8 mouse cellular contexts compared by ENCODE assay signal in the genomic region with DNA sequence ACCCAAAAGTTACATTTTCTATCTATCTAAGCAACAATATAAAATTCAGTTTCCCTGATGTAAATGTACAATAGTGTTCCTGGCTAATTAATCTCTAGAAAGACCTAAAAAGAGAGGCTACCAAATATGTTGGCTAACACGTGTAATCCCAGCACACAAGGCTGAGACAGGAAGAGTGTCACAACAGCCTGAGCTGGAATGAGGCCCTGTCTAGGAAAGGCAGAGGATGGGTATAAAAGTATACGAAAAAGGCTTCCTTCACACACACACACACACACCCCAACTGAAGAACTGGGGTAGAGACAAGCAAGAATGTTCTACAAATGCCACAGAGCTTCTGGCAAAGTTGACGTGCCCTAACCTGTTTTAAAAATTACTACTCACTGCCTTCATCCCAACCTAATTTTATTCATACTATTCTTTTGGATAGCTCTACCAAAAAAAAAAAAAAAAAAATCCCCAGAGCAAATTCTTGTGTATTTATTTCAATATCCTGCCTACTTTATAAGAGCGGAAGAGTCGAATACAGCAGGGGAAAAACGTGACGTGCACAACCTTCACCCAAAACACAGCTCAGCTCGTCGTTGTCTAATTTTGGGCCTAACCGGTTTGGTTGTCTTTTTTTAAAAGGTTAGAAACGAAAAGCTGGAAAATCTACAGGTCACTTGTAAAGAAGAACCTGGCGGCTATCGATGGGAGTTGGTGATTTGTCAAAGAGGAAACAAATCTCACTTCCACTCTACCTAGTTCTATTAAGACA. TPM values are rescaled to one million over a fixed set of nuclear protein-coding genes. Genes with fewer than 3 reads are reported as not detected.
DNase-seq lines count a peak whose midpoint lies in the region; ATAC-seq and TF ChIP-seq lines count a peak whose summit lies in the region.

No protein-coding gene starts in this region.

- WGBS in kidney, adult 2 months = 1% methylated on average over 13 of the region's 13 CpGs
- WGBS in limb, embryonic 12.5 days = 12% methylated on average over 13 of the region's 13 CpGs
- WGBS in stomach, embryonic 15.5 days = 4% methylated on average over 13 of the region's 13 CpGs

- peak overlapping the region; percentile 86 for H3K27ac ChIP-seq in kidney, adult 2 months (ENCODE audit: insufficient read depth, low read depth, low read length)
- H3K27ac ChIP-seq in limb, embryonic 12.5 days = peak overlapping the region; percentile 96; the same call in 1 of the 2 replicates
- H3K27ac ChIP-seq in stomach, embryonic 15.5 days = peak overlapping the region; percentile 97

- TF ChIP-seq CTCF in kidney, adult 2 months (conservative IDR thresholded peaks at IDR 0.05; ENCODE audit: insufficient read depth, insufficient read length, low read depth, low read length) = no peak

- DNase-seq in kidney, adult 2 months = no peak
- no peak for DNase-seq in kidney, adult 8-10 months
- no peak for DNase-seq in layer of hippocampus, postnatal 10 days (ENCODE audit: low spot score in 2 of 2)
- no peak for DNase-seq in layer of hippocampus, postnatal 25 days (ENCODE audit: extremely low spot score in 1 of 2, low spot score in 1 of 2)

- no peaks in the 10 kb centered on the region for H3K9me3 ChIP-seq in erythroblast, embryonic 14.5 days (ENCODE audit: control insufficient read depth, low read length)
- H3K9me3 ChIP-seq in limb, embryonic 12.5 days = no peaks in the 10 kb centered on the region
- no peaks in the 10 kb centered on the region for H3K9me3 ChIP-seq in stomach, embryonic 15.5 days

- peak overlapping the region; percentile 65 for H3K4me2 ChIP-seq in limb, embryonic 12.5 days
- peak overlapping the region; percentile 59 for H3K4me2 ChIP-seq in stomach, embryonic 15.5 days

- ATAC-seq in CD4-positive, CD25-positive, alpha-beta regulatory T cell, adult 4 months = peak; percentile 68
- no peak for ATAC-seq in limb, embryonic 12.5 days (ENCODE audit: insufficient number of reproducible peaks, insufficient read depth, low FRiP score, low TSS enrichment, low read depth)
- ATAC-seq in stomach, embryonic 15.5 days (ENCODE audit: insufficient read depth, low FRiP score, low read depth) = no peak

- no peak for TF ChIP-seq POLR2A in kidney, adult 2 months (IDR thresholded peaks at IDR 0.05; ENCODE audit: low read depth, low read length)

- H3K36me3 ChIP-seq in kidney, adult 2 months (ENCODE audit: control insufficient read depth, insufficient read depth, low read length) = no peaks in the 10 kb centered on the region
- H3K36me3 ChIP-seq in erythroblast, embryonic 14.5 days (ENCODE audit: control insufficient read depth) = no peaks in the 10 kb centered on the region; the same call in none of the 2 replicates
- H3K36me3 ChIP-seq in limb, embryonic 12.5 days = peaks cover 7% of the 10 kb centered on the region; the same call in 1 of the 2 replicates
- no peaks in the 10 kb centered on the region for H3K36me3 ChIP-seq in stomach, embryonic 15.5 days

- H3K4me3 ChIP-seq in kidney, adult 2 months (ENCODE audit: insufficient read depth, low read depth, low read length) = peak overlapping the region; percentile 88
- peak overlapping the region; percentile 93 for H3K4me3 ChIP-seq in erythroblast, embryonic 14.5 days (replicated peaks)
- H3K4me3 ChIP-seq in limb, embryonic 12.5 days (replicated peaks) = peak overlapping the region; percentile 97
- peak overlapping the region; percentile 98 for H3K4me3 ChIP-seq in stomach, embryonic 15.5 days (replicated peaks)

- H3K27me3 ChIP-seq in kidney, adult 2 months (replicated peaks; ENCODE audit: control insufficient read depth, insufficient read depth, low read length) = no peaks in the 10 kb centered on the region
- H3K27me3 ChIP-seq in erythroblast, embryonic 14.5 days (ENCODE audit: control insufficient read depth) = no peaks in the 10 kb centered on the region
- no peaks in the 10 kb centered on the region for H3K27me3 ChIP-seq in limb, embryonic 12.5 days
- H3K27me3 ChIP-seq in stomach, embryonic 15.5 days (replicated peaks) = no peaks in the 10 kb centered on the region

- peak overlapping the region; percentile 98 for H3K9ac ChIP-seq in limb, embryonic 12.5 days (replicated peaks)
- peak overlapping the region; percentile 99 for H3K9ac ChIP-seq in stomach, embryonic 15.5 days

- H3K4me1 ChIP-seq in kidney, adult 2 months (ENCODE audit: control insufficient read depth, insufficient read depth, low read length) = peaks cover 25% of the 10 kb centered on the region; the same call in 1 of the 2 replicates
- peaks cover 28% of the 10 kb centered on the region for H3K4me1 ChIP-seq in erythroblast, embryonic 14.5 days (ENCODE audit: control insufficient read depth)
- H3K4me1 ChIP-seq in limb, embryonic 12.5 days (replicated peaks) = peaks cover 11% of the 10 kb centered on the region
- H3K4me1 ChIP-seq in stomach, embryonic 15.5 days = peaks cover 10% of the 10 kb centered on the region

RNA-seq across cellular contexts. Expression of gene Pak2, which starts 1.3 kb away (rescaled TPM):
- polyA plus RNA-seq in kidney, adult 2 months (2012; rRNA removed) = 15.7 and 18.3 TPM in 2 replicates
- 10 to 100 TPM; 65.2 to 77.0 TPM for polyA plus RNA-seq in CD4-positive, CD25-positive, alpha-beta regulatory T cell, adult 4 months (2017; shearing (Covaris generic))
- polyA plus RNA-seq in erythroblast, embryonic 14.5 days (2012) = 0.41 and 0.52 TPM in 2 replicates
- 37.9 and 38.0 TPM in 2 replicates for polyA plus RNA-seq in limb, embryonic 12.5 days (2016; fragmentation: Nextera tagmentation; extraction: Ambion mirVana)
- polyA plus RNA-seq in stomach, embryonic 15.5 days (2015; fragmentation: Nextera tagmentation; extraction: Ambion mirVana) = 33.6 and 36.6 TPM in 2 replicates
- total RNA-seq in layer of hippocampus, postnatal 10 days (2021) = 10 to 100 TPM; 34.6 to 38.0 TPM
- 10 to 100 TPM; 29.9 to 30.6 TPM for total RNA-seq in layer of hippocampus, postnatal 25 days (2021)

RNA-seq across cellular contexts. Expression of gene Pigx, which starts 21.7 kb away (rescaled TPM):
- polyA plus RNA-seq in kidney, adult 2 months (2012; rRNA removed) = 29.0 and 33.2 TPM in 2 replicates
- polyA plus RNA-seq in CD4-positive, CD25-positive, alpha-beta regulatory T cell, adult 4 months (2017; shearing (Covaris generic)) = 100 to 1,000 TPM; 108 to 131 TPM
- 0.18 and 0.22 TPM in 2 replicates for polyA plus RNA-seq in erythroblast, embryonic 14.5 days (2012)
- polyA plus RNA-seq in limb, embryonic 12.5 days (2016; fragmentation: Nextera tagmentation; extraction: Ambion mirVana) = 120 and 124 TPM in 2 replicates
- polyA plus RNA-seq in stomach, embryonic 15.5 days (2015; fragmentation: Nextera tagmentation; extraction: Ambion mirVana) = 89.0 and 91.8 TPM in 2 replicates
- total RNA-seq in layer of hippocampus, postnatal 10 days (2021) = 10 to 100 TPM; 31.6 to 36.3 TPM
- 10 to 100 TPM; 21.9 to 29.5 TPM for total RNA-seq in layer of hippocampus, postnatal 25 days (2021)

RNA-seq across cellular contexts. Expression of gene Cep19, which starts 21.8 kb away (rescaled TPM):
- 17.2 and 18.9 TPM in 2 replicates for polyA plus RNA-seq in kidney, adult 2 months (2012; rRNA removed)
- polyA plus RNA-seq in CD4-positive, CD25-positive, alpha-beta regulatory T cell, adult 4 months (2017; shearing (Covaris generic)) = 10 to 100 TPM; 35.0 to 37.8 TPM
- 0.02 and 0.11 TPM in 2 replicates for polyA plus RNA-seq in erythroblast, embryonic 14.5 days (2012)
- polyA plus RNA-seq in limb, embryonic 12.5 days (2016; fragmentation: Nextera tagmentation; extraction: Ambion mirVana) = 34.1 and 35.9 TPM in 2 replicates
- 26.6 and 27.8 TPM in 2 replicates for polyA plus RNA-seq in stomach, embryonic 15.5 days (2015; fragmentation: Nextera tagmentation; extraction: Ambion mirVana)
- 10 to 100 TPM; 58.9 to 62.3 TPM for total RNA-seq in layer of hippocampus, postnatal 10 days (2021)
- 10 to 100 TPM; 62.9 to 65.4 TPM for total RNA-seq in layer of hippocampus, postnatal 25 days (2021)

Comparison
In these comparisons a context has a peak if more than half of its experiments do, and no peak if none do; other contexts are left out.
1. RNA of gene Pak2, which starts 1.3 kb away (polyA plus RNA-seq): 65.2 to 77.0 TPM in CD4-positive, CD25-positive, alpha-beta regulatory T cell, adult 4 months, 37.9 to 38.0 TPM in limb, embryonic 12.5 days, 33.6 to 36.6 TPM in stomach, embryonic 15.5 days and 15.7 to 18.3 TPM in kidney, adult 2 months; 0.41 to 0.52 TPM in erythroblast, embryonic 14.5 days; every median in the first group is over 10 times any median in the second.
2. RNA of gene Pigx, which starts 21.7 kb away (polyA plus RNA-seq): 108 to 131 TPM in CD4-positive, CD25-positive, alpha-beta regulatory T cell, adult 4 months, 120 to 124 TPM in limb, embryonic 12.5 days, 89.0 to 91.8 TPM in stomach, embryonic 15.5 days and 29.0 to 33.2 TPM in kidney, adult 2 months; 0.18 to 0.22 TPM in erythroblast, embryonic 14.5 days; every median in the first group is over 10 times any median in the second.
3. RNA of gene Cep19, which starts 21.8 kb away (polyA plus RNA-seq): 35.0 to 37.8 TPM in CD4-positive, CD25-positive, alpha-beta regulatory T cell, adult 4 months, 34.1 to 35.9 TPM in limb, embryonic 12.5 days, 26.6 to 27.8 TPM in stomach, embryonic 15.5 days and 17.2 to 18.9 TPM in kidney, adult 2 months; 0.02 to 0.11 TPM in erythroblast, embryonic 14.5 days; every median in the first group is over 10 times any median in the second.
4. Peak in every context shown above with its lines, with median percentiles within 50 percentile points of each other: H3K27ac ChIP-seq and H3K4me3 ChIP-seq.